Mouse (Mus musculus) liver, embryonic 13.5 days (tissue): ENCODE data around the gene Luc7l. TPM values are rescaled to one million over a fixed set of nuclear protein-coding genes. Genes with fewer than 3 reads are reported as not detected.
"Not testable (repeated sequence)": the region's sequence is repeated elsewhere in the genome, so short reads cannot be mapped to it uniquely, and the experiment has no call there.

Experiments used
- ATAC-seq: fragments of 200-750 bp; cut with Nextera tagmentation; 2 replicates; pipeline ENCODE4 v1.8.0; 2017; ENCODE audit warnings: low read depth, mild to moderate bottlenecking, moderate number of reproducible peaks, moderate library complexity
- DNase-seq: peaks from one replicate; pipeline ENCODE4 v3.0.0; 2022
- H3K27ac ChIP-seq: fragments of 300-500 bp; sonication (generic); 2 replicates; pipeline ENCODE4 v1.5.1; 2015; ENCODE audit warnings: moderate library complexity, mild to moderate bottlenecking, inconsistent platforms
- H3K27me3 ChIP-seq: fragments of 300-500 bp; sonication (generic); 2 replicates; pipeline ENCODE4 v1.6.1; 2015; ENCODE audit warnings: mild to moderate bottlenecking, inconsistent platforms
- H3K36me3 ChIP-seq: fragments of 300-500 bp; sonication (generic); 2 replicates; pipeline ENCODE4 v1.6.1; 2015; ENCODE audit warnings: mild to moderate bottlenecking, inconsistent platforms
- H3K4me1 ChIP-seq: fragments of 300-500 bp; sonication (generic); replicated peaks from 2 replicates; pipeline ENCODE4 v1.6.1; 2015; ENCODE audit warnings: inconsistent platforms
- H3K4me2 ChIP-seq: fragments of 300-500 bp; sonication (generic); 2 replicates; pipeline ENCODE4 v1.6.1; 2015; ENCODE audit warnings: inconsistent platforms, mild to moderate bottlenecking, moderate library complexity
- H3K4me3 ChIP-seq: fragments of 300-500 bp; sonication (generic); replicated peaks from 2 replicates; pipeline ENCODE4 v1.5.1; 2015; ENCODE audit warnings: mild to moderate bottlenecking, inconsistent platforms
- H3K9ac ChIP-seq: fragments of 300-500 bp; sonication (generic); 2 replicates; pipeline ENCODE4 v1.6.1; 2015; ENCODE audit warnings: mild to moderate bottlenecking, inconsistent platforms
- H3K9me3 ChIP-seq: fragments of 300-500 bp; sonication (generic); replicated peaks from 2 replicates; pipeline ENCODE4 v1.6.1; 2016; ENCODE audit warnings: inconsistent platforms
- WGBS: fragments of 180-500 bp; shearing (Covaris S2); methylation state at CpG from one replicate; pipeline ENCODE4 v1.1.7; 2015; ENCODE audit not compliant: insufficient replicate concordance; 5-methylcytosine and 5-hydroxymethylcytosine counted together
- polyA plus RNA-seq: library from polyadenylated mRNA; unstranded; fragments of >200 nt; fragmentation: Nextera tagmentation; extraction: Ambion mirVana; gene quantifications from 2 replicates; pipeline ENCODE4 v1.2.1, GENCODE M21; 2015

Luc7l gene
- polyA plus RNA-seq, 1 experiment from 2014 or later, result 40.8 TPM

- no peak overlapping the region for H3K9ac ChIP-seq
- no peak overlapping the region for H3K4me2 ChIP-seq
- 86% methylated on average over 7 of the region's 7 CpGs for whole genome bisulfite sequencing
- peaks cover 27% of the 10 kb centered on the region for H3K4me1 ChIP-seq
- H3K4me3 ChIP-seq, result no peak overlapping the region
- H3K36me3 ChIP-seq, result peaks cover 44% of the 10 kb centered on the region
- no peaks in the 10 kb centered on the region for H3K27me3 ChIP-seq
- ATAC-seq (no peak), DNase-seq (no peak)
- no peaks in the 10 kb centered on the region for H3K9me3 ChIP-seq
- H3K27ac ChIP-seq, result no peak overlapping the region
These were observed 2.6 kb downstream of the Luc7l start for GRCm38 (mm10) chr17:26255313-26255712.

DNA sequence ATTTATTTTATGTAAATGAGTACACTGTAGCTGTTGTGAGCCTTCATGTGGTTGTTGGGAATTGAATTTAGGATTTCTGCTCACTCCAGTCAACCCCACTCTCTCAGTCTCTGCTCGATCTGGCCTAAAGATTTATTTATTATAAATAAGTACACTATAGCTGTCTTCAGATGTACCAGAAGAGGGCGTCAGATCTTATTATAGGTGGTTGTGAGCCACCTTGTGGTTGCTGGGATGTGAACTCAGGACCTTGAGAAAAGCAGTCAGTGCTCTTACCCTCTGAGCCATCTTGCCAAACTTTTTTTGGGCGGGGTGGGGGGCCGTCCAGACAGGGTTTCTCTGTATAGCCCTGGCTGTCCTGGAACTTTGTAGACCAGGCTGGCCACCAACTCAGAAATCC, 9.1 kb downstream of the Luc7l start:
- Histone ChIP-seq H3K4me1 (peaks cover 40% of the 10 kb centered on the region), H3K4me2 (no peak overlapping the region), H3K36me3 (peaks cover 90% of the 10 kb centered on the region), H3K9ac (no peak overlapping the region), H3K9me3 (no peaks in the 10 kb centered on the region), H3K4me3 (no peak overlapping the region), H3K27me3 (no peaks in the 10 kb centered on the region), H3K27ac (no peak overlapping the region)
- ATAC-seq (no peak), DNase-seq (no peak)
- 71% methylated on average over 4 of the region's 4 CpGs for WGBS

GRCm38 (mm10) chr17:26262384-26262783, 9.7 kb downstream of the Luc7l start:
- Histone ChIP-seq H3K4me2 (no peak overlapping the region), H3K4me3 (no peak overlapping the region), H3K4me1 (peaks cover 40% of the 10 kb centered on the region), H3K9ac (no peak overlapping the region), H3K27me3 (no peaks in the 10 kb centered on the region), H3K36me3 (peaks cover 90% of the 10 kb centered on the region), H3K9me3 (no peaks in the 10 kb centered on the region), H3K27ac (no peak overlapping the region)
- 83% methylated on average over 3 of the region's 3 CpGs for WGBS
- ATAC-seq (no peak), DNase-seq (no peak)

- WGBS, result 33% methylated on average over 1 of the region's 1 CpGs
- H3K4me1 ChIP-seq, result peaks cover 10% of the 10 kb centered on the region
- H3K4me3 ChIP-seq, result no peak overlapping the region
- no peak overlapping the region for H3K27ac ChIP-seq
- no peaks in the 10 kb centered on the region for H3K9me3 ChIP-seq
- peaks cover 91% of the 10 kb centered on the region for H3K36me3 ChIP-seq
- no peak overlapping the region for H3K4me2 ChIP-seq
- ATAC-seq, result no peak
- no peak overlapping the region for H3K9ac ChIP-seq
- no peak for DNase-seq
- no peaks in the 10 kb centered on the region for H3K27me3 ChIP-seq
These were observed 16.2 kb downstream of the Luc7l start for GRCm38 (mm10) chr17:26268851-26269250.

DNA sequence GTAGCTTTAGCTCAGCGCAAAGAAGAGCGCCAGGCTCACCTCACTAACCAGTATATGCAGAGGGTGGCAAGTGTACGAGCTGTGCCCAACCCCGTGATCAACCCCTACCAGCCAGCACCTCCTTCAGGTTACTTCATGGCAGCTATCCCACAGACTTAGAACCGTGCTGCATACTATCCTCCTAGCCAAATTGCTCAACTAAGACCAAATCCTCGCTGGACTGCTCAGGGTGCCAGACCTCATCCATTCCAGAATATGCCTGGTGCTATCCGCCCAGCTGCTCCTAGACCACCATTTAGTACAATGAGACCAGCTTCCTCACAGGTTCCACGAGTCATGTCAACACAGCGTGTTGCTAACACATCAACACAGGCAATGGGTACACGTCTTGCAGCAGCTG, 16.9 kb downstream of the Luc7l start:
- not testable (repeated sequence) for H3K4me1 ChIP-seq, DNase-seq, H3K9ac ChIP-seq, H3K9me3 ChIP-seq, H3K27ac ChIP-seq, H3K4me3 ChIP-seq, H3K4me2 ChIP-seq, ATAC-seq, H3K27me3 ChIP-seq
- WGBS, result 90% methylated on average over 10 of the region's 10 CpGs
- H3K36me3 ChIP-seq, result peaks cover 91% of the 10 kb centered on the region

- Histone ChIP-seq H3K4me3 (no peak overlapping the region), H3K27me3 (no peaks in the 10 kb centered on the region), H3K9ac (no peak overlapping the region), H3K36me3 (peaks cover 91% of the 10 kb centered on the region), H3K4me2 (no peak overlapping the region), H3K9me3 (no peaks in the 10 kb centered on the region), H3K4me1 (peaks cover 5% of the 10 kb centered on the region; the same call in 1 of the 2 replicates), H3K27ac (no peak overlapping the region)
- no peak for DNase-seq
- ATAC-seq, result no peak
- WGBS, result 82% methylated on average over 3 of the region's 3 CpGs
These were observed 19.9 kb downstream of the Luc7l start for GRCm38 (mm10) chr17:26272586-26272985.

DNA sequence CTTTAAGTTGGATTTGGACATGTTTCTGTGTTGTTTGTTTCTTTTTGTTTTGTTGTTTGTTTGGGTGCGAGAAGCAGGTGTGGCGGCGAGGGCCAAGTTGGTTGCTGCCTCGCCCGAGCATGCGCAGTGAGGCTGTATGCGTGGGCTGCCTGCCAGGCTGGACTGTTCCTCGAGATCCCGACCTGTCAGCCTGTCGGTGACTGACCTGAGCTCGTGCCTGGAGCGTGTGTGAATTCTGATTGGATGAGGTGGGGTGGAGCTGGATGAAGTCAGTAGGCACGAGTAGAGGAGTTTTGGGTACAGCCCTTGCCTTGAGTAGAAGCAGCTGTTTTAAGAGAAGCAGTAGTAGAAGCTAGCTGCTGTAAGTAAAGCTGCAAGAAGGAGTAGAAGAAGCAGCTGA, 23.2 kb downstream of the Luc7l start:
- 84% methylated on average over 13 of the region's 13 CpGs for WGBS
- Histone ChIP-seq H3K9ac (no peak overlapping the region), H3K27me3 (no peaks in the 10 kb centered on the region), H3K4me1 (peaks cover 5% of the 10 kb centered on the region; the same call in 1 of the 2 replicates), H3K4me2 (no peak overlapping the region), H3K27ac (no peak overlapping the region), H3K36me3 (peaks cover 93% of the 10 kb centered on the region), H3K4me3 (no peak overlapping the region), H3K9me3 (no peaks in the 10 kb centered on the region)
- no peak for DNase-seq
- ATAC-seq, result no peak

DNA sequence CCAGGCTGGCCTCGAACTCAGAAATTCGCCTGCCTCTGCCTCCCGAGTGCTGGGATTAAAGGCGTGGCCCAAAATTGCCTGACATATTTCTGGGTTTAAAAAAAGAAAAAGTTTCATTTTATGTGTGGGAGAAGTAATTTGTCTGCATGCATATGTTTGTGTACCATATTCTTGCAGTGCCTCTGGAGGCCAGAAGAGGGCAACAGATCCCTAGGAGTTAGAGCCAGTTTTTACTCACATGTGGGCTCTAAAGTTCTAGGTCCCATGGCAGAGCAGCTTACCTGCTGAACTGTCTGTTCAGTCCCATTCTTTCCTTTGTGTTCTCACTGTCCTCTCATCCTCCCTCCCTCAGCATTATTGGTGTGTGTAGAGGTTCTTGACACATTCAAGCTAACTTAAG, 24.0 kb downstream of the Luc7l start:
- H3K4me1 ChIP-seq, result peaks cover 5% of the 10 kb centered on the region; the same call in 1 of the 2 replicates
- no peak overlapping the region for H3K9ac ChIP-seq
- ATAC-seq (no peak), DNase-seq (no peak)
- no peak overlapping the region for H3K4me3 ChIP-seq
- no peaks in the 10 kb centered on the region for H3K9me3 ChIP-seq
- no peaks in the 10 kb centered on the region for H3K27me3 ChIP-seq
- 84% methylated on average over 4 of the region's 4 CpGs for WGBS
- no peak overlapping the region for H3K4me2 ChIP-seq
- H3K27ac ChIP-seq, result no peak overlapping the region
- H3K36me3 ChIP-seq, result peaks cover 93% of the 10 kb centered on the region

- 77% methylated on average over 8 of the region's 8 CpGs for WGBS
- H3K9me3 ChIP-seq, result 0 out of 2 replicates have a peak, but pooled peaks cover 3% of the 10 kb centered on the region
- no peak; the same call in 1 of the 2 replicates for ATAC-seq
These were observed 33.7 kb downstream of the Luc7l start for GRCm38 (mm10) chr17:26286199-26286955.

GRCm38 (mm10) chr17:26289475-26289874, 36.8 kb downstream of the Luc7l start:
- Histone ChIP-seq H3K36me3 (peaks cover 66% of the 10 kb centered on the region), H3K27ac (no peak overlapping the region), H3K4me1 (no peaks in the 10 kb centered on the region), H3K4me3 (no peak overlapping the region), H3K4me2 (no peak overlapping the region), H3K9me3 (peaks cover 8% of the 10 kb centered on the region; the same call in 1 of the 2 replicates), H3K27me3 (no peaks in the 10 kb centered on the region), H3K9ac (no peak overlapping the region)
- ATAC-seq (no peak), DNase-seq (no peak)
- WGBS, result 62% methylated on average over 4 of the region's 4 CpGs

More at GRCm38 (mm10) chr17:26286199-26286955, 33.7 kb downstream of the Luc7l start:
- Histone ChIP-seq H3K4me2 (no peak overlapping the region), H3K36me3 (peaks cover 92% of the 10 kb centered on the region), H3K27ac (no peak overlapping the region), H3K4me3 (no peak overlapping the region), H3K27me3 (no peaks in the 10 kb centered on the region), H3K9ac (no peak overlapping the region), H3K4me1 (no peaks in the 10 kb centered on the region)
- no peak for DNase-seq

GRCm38 (mm10) chr17:26298318-26298717, 45.6 kb downstream of the Luc7l start:
- H3K4me1 ChIP-seq, H3K36me3 ChIP-seq, ATAC-seq, H3K4me3 ChIP-seq, H3K4me2 ChIP-seq, DNase-seq, H3K27ac ChIP-seq, H3K27me3 ChIP-seq, H3K9me3 ChIP-seq, H3K9ac ChIP-seq: not testable (repeated sequence)
- WGBS, result 71% methylated on average over 4 of the region's 4 CpGs

DNA sequence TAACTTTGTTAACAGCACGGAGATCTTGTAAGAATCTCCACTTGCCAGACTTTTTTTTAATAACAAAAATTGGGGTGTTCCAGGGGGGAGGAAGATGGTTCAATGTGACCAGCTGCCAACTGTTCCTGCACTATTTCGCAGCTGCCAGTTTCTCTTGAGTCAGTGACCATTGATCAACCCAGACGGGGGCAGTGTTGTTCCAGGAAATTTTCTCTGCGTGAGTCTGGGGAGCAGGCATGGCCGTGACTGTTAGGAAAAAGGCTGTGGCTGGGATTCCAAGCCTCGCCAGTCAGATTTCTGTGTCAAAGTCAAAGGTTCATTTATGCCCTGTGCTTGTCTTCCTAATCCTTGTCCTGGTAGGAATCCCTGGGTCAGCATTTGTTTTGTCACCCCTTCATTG, 61.6 kb downstream of the Luc7l start:
- no peak for ATAC-seq
- no peak overlapping the region for H3K9ac ChIP-seq
- no peak overlapping the region for H3K27ac ChIP-seq
- peak; percentile 23 for DNase-seq
- peaks cover 13% of the 10 kb centered on the region; the same call in 1 of the 2 replicates for H3K27me3 ChIP-seq
- no peak overlapping the region for H3K4me2 ChIP-seq
- WGBS, result 16% methylated on average over 6 of the region's 6 CpGs
- H3K4me3 ChIP-seq, result no peak overlapping the region
- no peaks in the 10 kb centered on the region for H3K4me1 ChIP-seq
- H3K9me3 ChIP-seq, result no peaks in the 10 kb centered on the region
- H3K36me3 ChIP-seq, result no peaks in the 10 kb centered on the region
